Mouse (Mus musculus): ENCODE results near the gene Gm33815. TPM values are rescaled to one million over a fixed set of nuclear protein-coding genes. Genes with fewer than 3 reads are reported as not detected.
"Not testable (repeated sequence)": the region's sequence is repeated elsewhere in the genome, so short reads cannot be mapped to it uniquely, and the experiment has no call there.

The Gm33815 gene
- not detected in 2 replicates for polyA plus RNA-seq (2012; ENCODE audit: insufficient read depth, insufficient read length, missing spikeins)

GRCm38 (mm10) chrY:69320832-69321231 lies at the start of gene Gm33815:
Gene Gm33815, plus strand, starts transcription at chrY:69321132.
- H3K4me3 ChIP-seq (ENCODE audit: insufficient read depth, low read length); H3K27ac ChIP-seq (ENCODE audit: insufficient read depth, low read depth, low read length): not testable (repeated sequence)

More at GRCm38 (mm10) chrY:69320832-69321231, at the start of gene Gm33815:
- H3K4me1 ChIP-seq (ENCODE audit: control insufficient read depth, insufficient read depth, low read length): not testable (repeated sequence)

Data from bone marrow macrophage, adult 2 months (primary cell).